Mouse (Mus musculus): ENCODE measurements around the gene Aldh18a1. TPM values are rescaled to one million over a fixed set of nuclear protein-coding genes. Genes with fewer than 3 reads are reported as not detected.

The Aldh18a1 gene
- polyA plus RNA-seq, 1 experiment: 87.3 TPM

- H3K36me3 ChIP-seq (ENCODE audit: control insufficient read depth, insufficient read depth, low read length): no peaks in the 10 kb centered on the region
- no peak overlapping the region for H3K27ac ChIP-seq (ENCODE audit: insufficient read depth, low read depth, low read length)
- 68% methylated on average over 5 of the region's 5 CpGs for WGBS
- no peak overlapping the region for H3K4me3 ChIP-seq (ENCODE audit: low read depth, low read length)
- H3K4me1 ChIP-seq (ENCODE audit: control insufficient read depth, insufficient read depth, insufficient read length, low read length): no peaks in the 10 kb centered on the region
- H3K27me3 ChIP-seq (ENCODE audit: control insufficient read depth, insufficient read depth, low read length): no peaks in the 10 kb centered on the region
- TF ChIP-seq POLR2A (IDR thresholded peaks at IDR 0.05; ENCODE audit: low read depth, low read length) (no peak), CTCF (IDR thresholded peaks at IDR 0.05; ENCODE audit: extremely low read depth, insufficient read length, insufficient replicate concordance, low read depth, low read length) (no peak)
Measured at GRCm38 (mm10) chr19:40532525-40532924, 55.7 kb downstream of the Aldh18a1 start.

GRCm38 (mm10) chr19:40530323-40530722 lies 57.9 kb downstream of the Aldh18a1 start:
- Histone ChIP-seq H3K27ac (ENCODE audit: insufficient read depth, low read depth, low read length) (no peak overlapping the region), H3K4me3 (ENCODE audit: low read depth, low read length) (no peak overlapping the region), H3K27me3 (ENCODE audit: control insufficient read depth, insufficient read depth, low read length) (no peaks in the 10 kb centered on the region), H3K36me3 (ENCODE audit: control insufficient read depth, insufficient read depth, low read length) (no peaks in the 10 kb centered on the region), H3K4me1 (ENCODE audit: control insufficient read depth, insufficient read depth, insufficient read length, low read length) (no peaks in the 10 kb centered on the region)
- TF ChIP-seq POLR2A (IDR thresholded peaks at IDR 0.05; ENCODE audit: low read depth, low read length): no peak
- no peak for TF ChIP-seq CTCF (IDR thresholded peaks at IDR 0.05; ENCODE audit: extremely low read depth, insufficient read length, insufficient replicate concordance, low read depth, low read length)
- WGBS: 88% methylated on average over 2 of the region's 2 CpGs

GRCm38 (mm10) chr19:40528254-40528653 lies 60.0 kb downstream of the Aldh18a1 start:
- TF ChIP-seq POLR2A (IDR thresholded peaks at IDR 0.05; ENCODE audit: low read depth, low read length) (no peak), CTCF (IDR thresholded peaks at IDR 0.05; ENCODE audit: extremely low read depth, insufficient read length, insufficient replicate concordance, low read depth, low read length) (no peak)
- H3K27ac ChIP-seq (ENCODE audit: insufficient read depth, low read depth, low read length): no peak overlapping the region
- no peaks in the 10 kb centered on the region for H3K27me3 ChIP-seq (ENCODE audit: control insufficient read depth, insufficient read depth, low read length)
- H3K4me1 ChIP-seq (ENCODE audit: control insufficient read depth, insufficient read depth, insufficient read length, low read length): no peaks in the 10 kb centered on the region
- H3K36me3 ChIP-seq (ENCODE audit: control insufficient read depth, insufficient read depth, low read length): no peaks in the 10 kb centered on the region
- H3K4me3 ChIP-seq (ENCODE audit: low read depth, low read length): no peak overlapping the region

- Histone ChIP-seq H3K4me1 (ENCODE audit: control insufficient read depth, insufficient read depth, insufficient read length, low read length) (no peaks in the 10 kb centered on the region), H3K36me3 (ENCODE audit: control insufficient read depth, insufficient read depth, low read length) (no peaks in the 10 kb centered on the region), H3K27me3 (ENCODE audit: control insufficient read depth, insufficient read depth, low read length) (no peaks in the 10 kb centered on the region), H3K4me3 (ENCODE audit: low read depth, low read length) (no peak overlapping the region), H3K27ac (ENCODE audit: insufficient read depth, low read depth, low read length) (no peak overlapping the region)
- TF ChIP-seq POLR2A (IDR thresholded peaks at IDR 0.05; ENCODE audit: low read depth, low read length) (no peak), CTCF (IDR thresholded peaks at IDR 0.05; ENCODE audit: extremely low read depth, insufficient read length, insufficient replicate concordance, low read depth, low read length) (no peak)
- WGBS: 84% methylated on average over 9 of the region's 9 CpGs
Measured at GRCm38 (mm10) chr19:40526367-40527014, 61.8 kb downstream of the Aldh18a1 start.

- Histone ChIP-seq H3K4me3 (ENCODE audit: low read depth, low read length) (no peak overlapping the region), H3K27me3 (ENCODE audit: control insufficient read depth, insufficient read depth, low read length) (no peaks in the 10 kb centered on the region), H3K36me3 (ENCODE audit: control insufficient read depth, insufficient read depth, low read length) (no peaks in the 10 kb centered on the region), H3K4me1 (ENCODE audit: control insufficient read depth, insufficient read depth, insufficient read length, low read length) (no peaks in the 10 kb centered on the region), H3K27ac (ENCODE audit: insufficient read depth, low read depth, low read length) (no peak overlapping the region)
- WGBS: 78% methylated on average over 8 of the region's 8 CpGs
- TF ChIP-seq CTCF (IDR thresholded peaks at IDR 0.05; ENCODE audit: extremely low read depth, insufficient read length, insufficient replicate concordance, low read depth, low read length): no peak
- TF ChIP-seq POLR2A (IDR thresholded peaks at IDR 0.05; ENCODE audit: low read depth, low read length): no peak
Measured at GRCm38 (mm10) chr19:40523431-40524005, 64.7 kb downstream of the Aldh18a1 start.

- H3K4me3 ChIP-seq (ENCODE audit: low read depth, low read length): no peak overlapping the region
- H3K4me1 ChIP-seq (ENCODE audit: control insufficient read depth, insufficient read depth, insufficient read length, low read length): no peaks in the 10 kb centered on the region
- 41% methylated on average over 5 of the region's 5 CpGs for WGBS
- TF ChIP-seq POLR2A (IDR thresholded peaks at IDR 0.05; ENCODE audit: low read depth, low read length): no peak
- TF ChIP-seq CTCF (IDR thresholded peaks at IDR 0.05; ENCODE audit: extremely low read depth, insufficient read length, insufficient replicate concordance, low read depth, low read length): no peak
- no peaks in the 10 kb centered on the region for H3K36me3 ChIP-seq (ENCODE audit: control insufficient read depth, insufficient read depth, low read length)
- no peak overlapping the region for H3K27ac ChIP-seq (ENCODE audit: insufficient read depth, low read depth, low read length)
- no peaks in the 10 kb centered on the region for H3K27me3 ChIP-seq (ENCODE audit: control insufficient read depth, insufficient read depth, low read length)
Measured at GRCm38 (mm10) chr19:40520403-40520802, 67.9 kb downstream of the Aldh18a1 start.

GRCm38 (mm10) chr19:40518706-40519105 lies 69.6 kb downstream of the Aldh18a1 start:
- Histone ChIP-seq H3K27ac (ENCODE audit: insufficient read depth, low read depth, low read length) (no peak overlapping the region), H3K27me3 (ENCODE audit: control insufficient read depth, insufficient read depth, low read length) (no peaks in the 10 kb centered on the region), H3K4me3 (ENCODE audit: low read depth, low read length) (no peak overlapping the region), H3K36me3 (ENCODE audit: control insufficient read depth, insufficient read depth, low read length) (no peaks in the 10 kb centered on the region), H3K4me1 (ENCODE audit: control insufficient read depth, insufficient read depth, insufficient read length, low read length) (no peaks in the 10 kb centered on the region)
- TF ChIP-seq CTCF (IDR thresholded peaks at IDR 0.05; ENCODE audit: extremely low read depth, insufficient read length, insufficient replicate concordance, low read depth, low read length): no peak
- 59% methylated on average over 1 of the region's 1 CpGs for WGBS
